Mouse (Mus musculus): ENCODE measurements around the gene Ugt1a10. TPM values are rescaled to one million over a fixed set of nuclear protein-coding genes. Genes with fewer than 3 reads are reported as not detected.
A peak's percentile ranks its signal among the peaks of the same experiment; 100 is the strongest.

The Ugt1a10 gene
- total RNA-seq, 2 experiments from 2014 or later: not detected

GRCm38 (mm10) chr1:88249596-88249995 lies 194.4 kb downstream of the Ugt1a10 start:
- ATAC-seq (replicated peaks; ENCODE audit: poor library complexity): no peak

- ATAC-seq (replicated peaks; ENCODE audit: poor library complexity): no peak
Measured at GRCm38 (mm10) chr1:88250023-88250422, 194.8 kb downstream of the Ugt1a10 start.

- peak; percentile 4; the same call in 1 of the 2 replicates for ATAC-seq (replicated peaks; ENCODE audit: poor library complexity)
Measured at GRCm38 (mm10) chr1:88253106-88253505, 197.9 kb downstream of the Ugt1a10 start.

GRCm38 (mm10) chr1:88253540-88253939 lies 198.4 kb downstream of the Ugt1a10 start:
- peak; percentile 3; the same call in 1 of the 2 replicates for ATAC-seq (replicated peaks; ENCODE audit: poor library complexity)

GRCm38 (mm10) chr1:88254793-88255465 lies 199.7 kb downstream of the Ugt1a10 start:
- ATAC-seq (replicated peaks; ENCODE audit: poor library complexity): no peak

- no peak for ATAC-seq (replicated peaks; ENCODE audit: poor library complexity)
Measured at GRCm38 (mm10) chr1:88255466-88255857, 200.3 kb downstream of the Ugt1a10 start.

GRCm38 (mm10) chr1:88255989-88256754 lies 201.0 kb downstream of the Ugt1a10 start:
- no peak for ATAC-seq (replicated peaks; ENCODE audit: poor library complexity)

GRCm38 (mm10) chr1:88256886-88257663 lies 201.9 kb downstream of the Ugt1a10 start:
- no peak for ATAC-seq (replicated peaks; ENCODE audit: poor library complexity)

GRCm38 (mm10) chr1:88257681-88258080 lies 202.5 kb downstream of the Ugt1a10 start:
- no peak for ATAC-seq (replicated peaks; ENCODE audit: poor library complexity)

GRCm38 (mm10) chr1:88258361-88258760 lies 203.2 kb downstream of the Ugt1a10 start:
- ATAC-seq (replicated peaks; ENCODE audit: poor library complexity): no peak

- peak; percentile 12 for ATAC-seq (replicated peaks; ENCODE audit: poor library complexity)
Measured at GRCm38 (mm10) chr1:88258881-88259642, 203.9 kb downstream of the Ugt1a10 start.

GRCm38 (mm10) chr1:88259643-88260024 lies 204.4 kb downstream of the Ugt1a10 start:
- peak; percentile 0 for ATAC-seq (replicated peaks; ENCODE audit: poor library complexity)

- ATAC-seq (replicated peaks; ENCODE audit: poor library complexity): 0 out of 2 replicates have a peak, but pooled peaks have one; percentile 0
Measured at GRCm38 (mm10) chr1:88260114-88260513, 204.9 kb downstream of the Ugt1a10 start.

GRCm38 (mm10) chr1:88260604-88261377 lies 205.6 kb downstream of the Ugt1a10 start:
- ATAC-seq (replicated peaks; ENCODE audit: poor library complexity): peak; percentile 14

- peak; percentile 0; the same call in 1 of the 2 replicates for ATAC-seq (replicated peaks; ENCODE audit: poor library complexity)
Measured at GRCm38 (mm10) chr1:88261706-88262105, 206.5 kb downstream of the Ugt1a10 start.

GRCm38 (mm10) chr1:88262255-88262654 lies 207.1 kb downstream of the Ugt1a10 start:
- ATAC-seq (replicated peaks; ENCODE audit: poor library complexity): peak; percentile 2; the same call in 1 of the 2 replicates

GRCm38 (mm10) chr1:88262961-88263360 lies 207.8 kb downstream of the Ugt1a10 start:
- ATAC-seq (replicated peaks; ENCODE audit: poor library complexity): no peak

GRCm38 (mm10) chr1:88263778-88264177 lies 208.6 kb downstream of the Ugt1a10 start:
- ATAC-seq (replicated peaks; ENCODE audit: poor library complexity): no peak

GRCm38 (mm10) chr1:88264237-88264868 lies 209.2 kb downstream of the Ugt1a10 start:
- no peak for ATAC-seq (replicated peaks; ENCODE audit: poor library complexity)
